Mouse (Mus musculus) layer of hippocampus, adult 2 months (tissue): Measurements from ENCODE around the gene Car6. TPM values are rescaled to one million over a fixed set of nuclear protein-coding genes. Genes with fewer than 3 reads are reported as not detected.

Source experiments
- DNase-seq, 2 experiments: peaks; one replicate each; pipeline ENCODE4 v3.0.0; 2022; ENCODE audit warnings: low spot score in 2 of 2
- H3K27ac ChIP-seq: fragments of 200-600 bp; 2 replicates; pipeline ENCODE4 v1.8.1; 2022
- H3K4me3 ChIP-seq: fragments of 200-600 bp; 2 replicates; pipeline ENCODE4 v1.8.1; 2022; ENCODE audit warnings: mild to moderate bottlenecking
- CTCF ChIP-seq: fragments of 200-600 bp; conservative IDR thresholded peaks from 2 replicates; pipeline ENCODE4 v1.8.1; 2022; ENCODE audit warnings: antibody characterized with exemption, mild to moderate bottlenecking, moderate library complexity
- total RNA-seq, 2 experiments: library from RNA; stranded (reverse); gene quantifications; 2 replicates each; pipeline ENCODE4 v1.2.3; 2021

Gene Car6
- total RNA-seq, 2 experiments from 2014 or later = not detected

DNA sequence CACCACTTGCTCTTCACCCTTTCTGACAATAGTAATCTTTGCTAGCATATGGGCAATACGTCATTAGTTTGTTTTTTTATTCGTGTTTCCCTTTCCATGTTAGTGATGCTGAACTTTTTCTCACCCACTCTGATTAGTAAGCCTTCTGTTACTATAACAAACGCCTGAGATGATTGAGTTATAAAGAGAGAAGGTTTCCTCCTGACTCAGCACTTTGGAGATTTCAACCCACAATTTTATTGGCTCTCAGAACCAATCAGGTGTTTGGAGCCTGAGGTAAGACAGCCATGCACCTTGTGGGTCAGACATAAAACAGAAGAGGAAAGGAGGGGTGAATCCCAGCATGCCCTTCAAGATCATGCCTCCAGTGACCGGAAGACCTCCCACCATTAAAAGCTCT, 22.7 kb upstream of the Car6 start:
- no peak overlapping the region for H3K27ac ChIP-seq
- no peak for DNase-seq
- no peak overlapping the region for H3K4me3 ChIP-seq
- TF ChIP-seq CTCF = no peak

DNA sequence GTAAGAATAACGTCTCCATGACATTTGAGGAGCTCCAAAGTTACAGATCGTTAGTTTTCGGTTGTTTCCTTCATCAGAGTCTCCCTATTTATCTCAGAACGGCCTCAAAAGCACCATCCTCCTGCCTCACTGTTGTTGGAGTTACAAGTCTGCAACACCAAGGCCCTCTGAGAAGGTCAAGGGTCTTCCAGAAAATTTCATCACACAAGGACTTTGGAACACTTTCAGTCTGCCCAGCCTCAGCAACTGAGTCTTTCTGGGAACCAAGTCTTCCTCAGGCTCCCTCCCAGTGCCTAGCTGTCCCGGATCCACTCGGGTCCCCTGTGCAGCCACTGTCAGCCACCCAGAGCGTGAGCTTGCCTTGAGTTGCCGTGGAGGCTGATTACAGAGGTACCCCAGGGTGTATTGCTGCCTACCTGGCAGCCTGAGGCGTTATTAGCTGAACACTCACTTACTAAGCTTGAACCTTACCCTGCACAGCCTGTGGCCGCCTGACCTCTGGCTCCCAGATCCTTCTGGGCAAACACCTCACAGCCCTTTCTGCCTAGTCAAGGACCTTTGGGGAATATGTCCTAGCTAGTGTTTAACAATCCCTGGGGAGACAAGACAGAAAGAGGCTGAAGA, 20.0 kb upstream of the Car6 start:
- no peak for TF ChIP-seq CTCF

DNA sequence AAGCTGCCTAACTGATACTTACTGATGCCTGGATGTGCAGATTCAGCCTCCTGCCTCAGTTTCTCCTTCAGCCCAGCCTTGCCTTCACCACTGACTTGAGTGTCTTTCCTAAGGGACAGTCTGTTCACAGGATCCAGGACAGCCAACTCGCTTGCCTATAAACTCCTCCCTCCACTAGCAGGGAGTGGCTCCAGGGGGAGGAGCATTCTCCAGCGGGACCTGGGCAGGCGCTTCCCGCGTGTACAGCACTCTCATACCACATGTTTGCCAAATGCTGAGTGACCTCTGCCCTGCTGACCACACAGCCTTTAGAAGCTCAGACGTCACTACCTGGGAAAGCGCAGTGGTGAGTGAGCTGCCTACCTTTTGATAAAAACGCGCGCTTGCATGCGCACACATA, 19.5 kb upstream of the Car6 start:
- Histone ChIP-seq H3K27ac (no peak overlapping the region), H3K4me3 (no peak overlapping the region)
- no peak for DNase-seq
- no peak for TF ChIP-seq CTCF

More for the DNA sequence above, 20.0 kb upstream of the Car6 start:
- DNase-seq = no peak
- Histone ChIP-seq H3K27ac (no peak overlapping the region), H3K4me3 (no peak overlapping the region)

DNA sequence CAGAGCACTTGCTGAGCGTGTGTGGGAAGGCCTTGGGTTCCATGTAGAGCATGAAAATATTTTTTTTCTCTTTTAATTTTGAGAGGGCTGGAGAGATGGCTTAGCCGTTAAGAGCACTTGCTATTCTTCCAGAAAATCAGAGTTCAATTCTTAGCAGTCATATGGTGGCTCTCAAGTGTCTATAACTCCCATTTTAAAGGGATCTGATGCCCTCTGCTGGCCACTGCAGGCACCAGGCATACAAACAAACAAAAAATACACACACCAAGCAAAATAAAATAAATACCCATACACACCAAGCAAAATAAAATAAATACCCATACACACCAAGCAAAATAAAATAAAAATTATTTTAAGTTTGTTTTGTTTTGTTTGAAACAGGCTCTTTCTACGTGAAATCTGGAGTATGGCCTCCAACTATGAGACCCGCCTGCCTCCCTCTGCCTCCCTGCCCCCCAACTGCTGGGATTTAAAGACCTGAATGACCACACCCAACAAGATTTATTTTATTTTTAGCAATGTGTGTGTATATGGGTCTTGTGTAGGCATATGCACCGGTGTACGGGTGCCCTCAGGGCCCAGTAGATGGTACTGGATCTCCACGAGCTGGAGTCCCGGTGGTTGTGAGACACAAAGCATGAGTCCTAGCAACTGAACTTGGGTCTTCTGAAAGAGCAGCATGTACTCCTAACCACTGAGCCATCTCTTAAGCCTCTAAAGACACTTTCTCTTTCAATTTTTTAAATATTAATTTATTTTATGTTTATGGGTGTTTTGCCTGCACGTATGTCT, 18.6 kb upstream of the Car6 start:
- H3K27ac ChIP-seq = no peak overlapping the region
- H3K4me3 ChIP-seq = no peak overlapping the region
- peak in 1 of 2 experiments; percentile 67 for DNase-seq
- peak; percentile 85 for TF ChIP-seq CTCF

DNA sequence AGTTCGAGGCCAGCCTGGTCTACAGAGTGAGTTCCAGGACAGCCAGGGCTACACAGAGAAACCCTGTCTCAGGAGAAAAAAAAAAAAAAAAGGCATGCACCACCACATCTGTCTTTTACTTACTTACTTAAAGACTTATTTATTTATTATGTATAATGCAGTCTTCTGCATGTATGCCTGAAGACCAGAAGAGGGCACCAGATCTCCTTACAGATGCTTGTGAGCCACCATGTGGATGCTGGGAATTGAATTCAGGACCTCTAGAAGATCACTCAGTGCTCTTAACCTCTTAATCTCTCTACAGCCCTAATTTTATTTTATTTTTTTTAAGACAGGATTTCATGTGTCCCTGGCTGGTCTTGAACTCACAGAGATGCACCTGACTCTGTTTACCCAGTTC, 16.8 kb upstream of the Car6 start:
- TF ChIP-seq CTCF = peak; percentile 60
- DNase-seq = no peak
- H3K27ac ChIP-seq = no peak overlapping the region
- H3K4me3 ChIP-seq = no peak overlapping the region

DNA sequence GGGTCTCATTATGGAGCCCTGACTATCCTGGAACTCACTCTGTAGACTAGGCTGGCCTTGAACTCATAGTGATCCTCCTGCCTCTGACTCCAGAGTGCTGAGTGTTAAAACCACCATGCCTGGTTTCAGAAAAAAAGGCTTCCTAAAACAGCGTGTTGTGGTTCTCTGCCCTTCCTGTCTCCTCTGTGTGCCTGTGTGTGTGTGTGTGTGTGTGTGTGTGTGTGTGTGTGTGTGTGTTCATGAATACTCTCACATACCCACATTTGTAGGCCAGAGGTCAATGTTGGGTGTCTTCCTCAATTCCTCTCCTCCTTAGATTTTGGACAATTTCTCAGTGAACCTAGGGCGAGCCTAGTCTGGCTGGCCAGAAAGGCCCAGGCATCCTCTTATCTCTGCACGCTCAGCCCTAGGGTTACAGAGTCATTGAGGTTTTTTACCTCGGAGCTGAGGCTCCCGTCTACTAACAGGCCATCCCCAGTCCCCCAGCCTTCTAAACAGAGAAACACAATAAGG, 16.0 kb upstream of the Car6 start:
- no peak for DNase-seq
- H3K27ac ChIP-seq = no peak overlapping the region
- TF ChIP-seq CTCF = no peak
- no peak overlapping the region for H3K4me3 ChIP-seq

DNA sequence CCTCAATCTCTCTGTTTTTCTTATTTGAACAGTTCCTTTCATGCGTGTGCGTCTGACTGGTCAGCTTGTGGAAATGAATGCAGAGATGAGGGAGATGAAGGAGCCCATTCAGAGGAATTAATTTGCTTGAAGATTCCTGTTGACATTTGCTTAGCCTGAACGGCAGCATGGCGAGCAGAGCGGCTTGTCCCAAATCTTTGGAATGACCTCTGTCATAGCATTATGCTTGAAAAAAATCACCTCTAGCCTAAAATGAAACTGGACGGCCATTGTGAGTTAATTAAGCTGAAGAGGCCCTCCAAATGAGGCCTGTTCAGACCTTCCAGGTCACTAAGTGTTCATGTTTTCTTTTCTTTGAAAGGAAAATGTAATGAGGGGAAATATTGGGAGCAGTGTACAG, 15.3 kb upstream of the Car6 start:
- Histone ChIP-seq H3K27ac (no peak overlapping the region), H3K4me3 (no peak overlapping the region)
- TF ChIP-seq CTCF = no peak
- no peak for DNase-seq

DNA sequence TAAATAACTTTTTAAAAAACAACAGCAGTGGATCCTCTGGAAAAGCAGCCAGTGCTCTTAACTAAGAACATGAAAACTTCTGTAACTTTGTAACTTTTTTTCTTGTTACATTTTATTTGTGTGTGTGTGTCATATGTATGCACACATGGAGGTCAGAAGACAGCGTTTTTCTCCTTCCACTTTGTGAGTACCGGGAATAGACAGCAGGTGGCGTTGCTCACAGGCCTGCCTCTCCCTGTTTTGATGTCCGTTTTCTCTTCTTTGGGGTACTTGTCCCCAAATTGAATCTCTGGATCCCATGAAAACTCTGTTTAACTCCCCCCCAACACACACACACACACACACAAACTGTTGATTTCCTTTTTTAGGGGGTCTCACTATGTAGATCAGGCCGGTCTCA, 12.8 kb upstream of the Car6 start:
- Histone ChIP-seq H3K4me3 (no peak overlapping the region), H3K27ac (no peak overlapping the region)
- no peak for DNase-seq
- TF ChIP-seq CTCF = peak; percentile 62

DNA sequence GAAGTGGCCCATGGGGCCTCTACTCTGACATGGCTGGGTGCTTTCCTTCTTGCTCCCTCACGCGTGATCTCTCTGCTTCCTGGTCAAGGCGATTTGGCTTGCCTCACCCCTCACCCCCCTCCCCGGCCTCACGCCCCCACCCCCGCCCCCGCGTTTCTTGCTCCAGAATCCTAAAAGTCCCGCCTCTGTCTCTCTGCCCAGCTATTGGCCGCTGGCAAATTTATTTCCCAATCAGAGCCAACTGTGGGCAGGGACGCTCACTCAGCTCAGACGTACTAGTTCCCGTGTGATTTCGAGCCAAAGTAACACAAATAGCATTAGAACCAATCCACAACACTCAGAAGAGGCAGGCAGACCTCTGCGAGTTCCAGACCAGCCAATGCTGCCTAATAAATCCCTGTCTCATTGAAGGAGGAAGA, 11.4 kb upstream of the Car6 start:
- no peak for TF ChIP-seq CTCF
- peak overlapping the region; percentile 7; the same call in 1 of the 2 replicates for H3K4me3 ChIP-seq
- no peak overlapping the region for H3K27ac ChIP-seq
- no peak for DNase-seq

DNA sequence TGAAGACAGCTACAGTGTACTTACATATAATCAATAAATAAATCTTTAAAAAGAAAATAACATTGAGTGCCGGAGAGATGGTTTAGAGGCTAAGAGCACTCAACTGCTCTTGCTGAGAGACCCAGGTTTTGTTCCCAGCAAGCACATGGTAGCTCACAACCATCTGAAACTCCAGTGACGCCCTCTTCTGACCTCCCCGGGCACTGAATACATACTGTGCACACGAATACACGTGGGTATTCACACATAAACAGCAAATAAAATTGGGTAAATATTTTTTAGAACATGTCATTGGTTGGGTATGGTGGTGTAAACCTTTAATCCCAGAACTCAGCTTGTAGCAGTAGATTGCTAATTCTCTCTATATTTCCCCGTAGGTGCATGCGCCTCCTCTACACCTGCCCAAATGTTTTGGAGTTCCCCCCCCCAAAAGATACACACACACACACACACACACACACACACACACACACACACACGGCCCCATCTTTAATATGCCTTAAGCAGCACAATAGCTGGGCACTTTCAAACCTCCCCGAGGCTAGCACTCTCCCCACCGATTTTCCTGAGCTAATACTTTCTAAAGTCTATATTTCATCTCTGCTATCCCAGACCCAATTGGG, 10.9 kb upstream of the Car6 start:
- TF ChIP-seq CTCF = no peak
- Histone ChIP-seq H3K27ac (no peak overlapping the region), H3K4me3 (no peak overlapping the region)
- no peak for DNase-seq

DNA sequence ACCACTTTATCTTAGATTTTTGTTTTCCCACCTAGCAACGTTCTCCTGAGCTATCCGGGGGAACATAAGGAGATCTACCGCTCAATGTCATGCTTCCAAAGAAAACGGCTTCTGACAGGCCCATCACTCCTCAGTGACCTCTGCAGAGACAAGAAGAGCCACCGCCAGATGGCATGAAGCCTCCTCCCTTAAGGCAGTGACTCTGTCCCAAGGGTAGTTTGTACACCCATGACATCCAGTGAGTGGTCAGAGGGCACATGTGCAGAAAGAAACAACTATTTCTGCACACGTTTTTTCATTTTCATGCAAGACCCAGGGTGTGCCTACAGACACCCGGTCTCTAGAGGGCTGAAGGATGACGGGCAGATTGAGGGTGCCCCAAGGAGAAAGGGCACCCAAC, 9.2 kb upstream of the Car6 start:
- DNase-seq = no peak
- no peak for TF ChIP-seq CTCF

DNA sequence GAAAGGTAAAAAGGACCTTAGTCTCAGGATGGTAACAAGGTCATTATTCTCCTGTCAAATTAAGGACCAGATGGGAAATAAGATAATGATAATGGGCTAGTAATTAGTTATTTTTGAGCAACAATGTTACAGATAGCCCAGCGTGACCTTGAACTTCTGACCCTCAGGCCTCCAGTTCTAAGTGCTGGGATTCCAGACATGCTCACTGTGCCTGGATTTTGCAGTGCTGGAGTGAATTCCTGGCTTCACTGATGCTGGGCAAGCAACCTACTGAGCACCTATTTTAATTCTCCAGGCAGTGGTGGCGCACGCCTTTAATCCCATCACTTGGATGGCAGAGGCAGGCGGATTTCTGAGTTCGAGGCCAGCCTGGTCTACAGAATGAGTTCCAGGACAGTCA, 8.6 kb upstream of the Car6 start:
- no peak overlapping the region for H3K27ac ChIP-seq
- DNase-seq = no peak
- no peak overlapping the region for H3K4me3 ChIP-seq
- no peak for TF ChIP-seq CTCF

More for the DNA sequence above, 9.2 kb upstream of the Car6 start:
- Histone ChIP-seq H3K4me3 (no peak overlapping the region), H3K27ac (no peak overlapping the region)

DNA sequence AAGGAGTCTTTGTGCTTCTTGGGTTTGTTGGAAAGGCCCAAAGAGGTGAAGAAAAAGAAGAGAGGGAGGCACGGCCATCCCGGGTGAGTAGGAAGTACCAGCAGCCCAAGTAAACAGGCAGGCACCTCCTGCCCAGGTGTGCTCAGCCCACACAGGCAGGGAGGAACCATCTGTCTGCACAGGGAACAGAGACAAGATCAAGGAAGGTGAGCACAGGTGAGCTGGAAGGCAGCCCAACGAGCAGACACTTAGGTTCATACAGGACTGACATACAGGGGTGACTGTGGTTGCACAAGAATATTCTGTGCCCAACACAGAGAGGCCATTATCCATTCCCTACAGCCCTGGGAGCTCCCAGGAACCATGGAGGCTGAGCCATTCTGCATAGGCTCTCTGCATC, 3.7 kb upstream of the Car6 start:
- no peak for TF ChIP-seq CTCF
- no peak for DNase-seq
- Histone ChIP-seq H3K27ac (no peak overlapping the region), H3K4me3 (no peak overlapping the region)

DNA sequence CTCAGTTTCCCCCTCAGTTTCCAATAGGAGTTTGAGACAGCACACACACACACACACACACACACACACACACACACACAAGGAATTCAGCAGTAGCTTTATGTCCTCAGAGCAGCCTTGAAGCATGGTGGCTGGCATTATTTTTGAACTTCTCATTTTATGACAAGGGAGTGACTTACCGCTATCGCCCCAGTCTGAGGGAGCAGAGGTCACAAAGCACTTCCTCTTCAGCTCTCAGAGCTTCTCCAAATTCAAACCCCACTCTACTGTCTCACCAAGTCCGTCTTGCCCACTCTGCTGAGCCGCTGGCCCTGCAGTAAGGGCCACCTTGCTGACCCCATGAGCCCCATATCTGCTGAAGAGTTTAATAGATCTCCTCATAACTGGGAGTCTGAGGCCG, 1.6 kb upstream of the Car6 start:
- DNase-seq = no peak
- no peak for TF ChIP-seq CTCF
- no peak overlapping the region for H3K27ac ChIP-seq
- no peak overlapping the region for H3K4me3 ChIP-seq
